Mouse (Mus musculus) liver, embryonic 16.5 days (tissue): ENCODE measurements around the gene Rsph4a. TPM values are rescaled to one million over a fixed set of nuclear protein-coding genes. Genes with fewer than 3 reads are reported as not detected.

ENCODE experiments used
- ATAC-seq: fragments of 200-750 bp; cut with Nextera tagmentation; 2 replicates; pipeline ENCODE4 v1.8.0; 2017; ENCODE audit warnings: low read depth, mild to moderate bottlenecking, moderate number of reproducible peaks, moderate library complexity
- H3K27ac ChIP-seq: fragments of 300-500 bp; sonication (generic); 2 replicates; pipeline ENCODE4 v1.5.1; 2014; ENCODE audit warnings: mild to moderate bottlenecking, low read length
- H3K27me3 ChIP-seq: fragments of 300-500 bp; sonication (generic); 2 replicates; pipeline ENCODE4 v1.6.1; 2014; ENCODE audit warnings: low read depth, low read length, mixed read lengths; ENCODE audit not compliant: control insufficient read depth, insufficient read depth
- H3K36me3 ChIP-seq: fragments of 300-500 bp; sonication (generic); 2 replicates; pipeline ENCODE4 v1.6.1; 2014; ENCODE audit warnings: mild to moderate bottlenecking; ENCODE audit not compliant: control insufficient read depth, insufficient read depth
- H3K4me1 ChIP-seq: fragments of 300-500 bp; sonication (generic); 2 replicates; pipeline ENCODE4 v1.6.1; 2014; ENCODE audit warnings: low read depth, low read length, mixed read lengths; ENCODE audit not compliant: control insufficient read depth
- H3K4me2 ChIP-seq: fragments of 300-500 bp; sonication (generic); 2 replicates; pipeline ENCODE4 v1.6.1; 2014; ENCODE audit warnings: low read depth, low read length, mixed read lengths
- H3K4me3 ChIP-seq: fragments of 300-500 bp; sonication (generic); 2 replicates; pipeline ENCODE4 v1.5.1; 2014; ENCODE audit warnings: low read depth, mild to moderate bottlenecking, low read length
- H3K9ac ChIP-seq: fragments of 300-500 bp; sonication (generic); 2 replicates; pipeline ENCODE4 v1.6.1; 2014; ENCODE audit warnings: low read depth, low read length
- H3K9me3 ChIP-seq: fragments of 300-500 bp; sonication (generic); replicated peaks from 2 replicates; pipeline ENCODE4 v1.6.1; 2016; ENCODE audit warnings: low read length; ENCODE audit not compliant: control insufficient read depth
- WGBS: fragments of 180-500 bp; shearing (Covaris S2); extraction: QIAGEN DNeasy Blood & Tissue Kit; methylation state at CpG from one replicate; pipeline ENCODE4 v1.1.7; 2014; ENCODE audit not compliant: insufficient replicate concordance; 5-methylcytosine and 5-hydroxymethylcytosine counted together
- polyA plus RNA-seq: library from polyadenylated mRNA; unstranded; fragments of >200 nt; fragmentation: Nextera tagmentation; extraction: Ambion mirVana; gene quantifications from 2 replicates; pipeline ENCODE4 v1.2.1, GENCODE M21; 2015

The Rsph4a gene
- polyA plus RNA-seq, 1 experiment from 2014 or later = 0.06 TPM

GRCm38 (mm10) chr10:33945390-33945789 lies 40.5 kb downstream of the Rsph4a start:
- Histone ChIP-seq H3K27ac (no peak overlapping the region), H3K9ac (no peak overlapping the region), H3K4me1 (peaks cover 5% of the 10 kb centered on the region; the same call in 1 of the 2 replicates), H3K9me3 (no peaks in the 10 kb centered on the region), H3K36me3 (peaks cover 19% of the 10 kb centered on the region), H3K4me3 (no peak overlapping the region), H3K27me3 (no peaks in the 10 kb centered on the region), H3K4me2 (no peak overlapping the region)
- 75% methylated on average over 3 of the region's 3 CpGs for WGBS
- ATAC-seq = peak; percentile 21; the same call in 1 of the 2 replicates

DNA sequence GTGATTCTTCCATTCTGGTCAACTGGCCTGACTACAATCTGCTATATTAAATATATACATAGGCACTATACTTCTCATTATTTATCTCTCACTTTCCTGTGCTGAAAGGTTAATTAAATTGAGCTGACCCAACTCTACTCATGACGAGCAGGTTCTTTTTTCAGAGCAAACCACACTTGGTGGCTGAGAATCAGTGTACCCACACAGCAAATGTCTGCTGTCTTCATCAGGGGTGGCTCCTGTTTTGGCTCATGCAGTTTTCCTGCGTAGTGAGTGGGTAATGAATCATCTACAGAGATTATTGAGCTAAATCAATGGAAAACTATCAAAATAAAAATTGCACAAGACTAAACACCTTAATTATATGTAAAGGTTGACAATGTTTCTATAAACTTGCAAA lies 41.4 kb downstream of the Rsph4a start:
- no peaks in the 10 kb centered on the region for H3K9me3 ChIP-seq
- ATAC-seq = no peak
- H3K4me2 ChIP-seq = no peak overlapping the region
- peaks cover 19% of the 10 kb centered on the region for H3K36me3 ChIP-seq
- H3K27ac ChIP-seq = no peak overlapping the region
- peaks cover 5% of the 10 kb centered on the region; the same call in 1 of the 2 replicates for H3K4me1 ChIP-seq
- 62% methylated on average over 2 of the region's 2 CpGs for WGBS
- H3K4me3 ChIP-seq = no peak overlapping the region
- H3K9ac ChIP-seq = no peak overlapping the region
- no peaks in the 10 kb centered on the region for H3K27me3 ChIP-seq

- Histone ChIP-seq H3K9ac (peak within 1 kb of the TSS; percentile 93), H3K4me1 (peaks cover 5% of the 10 kb centered on the region; the same call in 1 of the 2 replicates), H3K9me3 (no peaks in the 10 kb centered on the region), H3K27ac (peak within 1 kb of the TSS; percentile 88), H3K36me3 (peaks cover 7% of the 10 kb centered on the region; the same call in 1 of the 2 replicates), H3K4me2 (peak within 1 kb of the TSS; percentile 72), H3K4me3 (peak within 1 kb of the TSS; percentile 89), H3K27me3 (no peaks in the 10 kb centered on the region)
- 2% methylated on average over 42 of the region's 42 CpGs for WGBS
- peak; percentile 96 for ATAC-seq
Measured at GRCm38 (mm10) chr10:33950803-33951583, 46.1 kb downstream of the Rsph4a start, which contains the start of gene Zup1. Zup1 (minus strand) TSS chr10:33951269.

DNA sequence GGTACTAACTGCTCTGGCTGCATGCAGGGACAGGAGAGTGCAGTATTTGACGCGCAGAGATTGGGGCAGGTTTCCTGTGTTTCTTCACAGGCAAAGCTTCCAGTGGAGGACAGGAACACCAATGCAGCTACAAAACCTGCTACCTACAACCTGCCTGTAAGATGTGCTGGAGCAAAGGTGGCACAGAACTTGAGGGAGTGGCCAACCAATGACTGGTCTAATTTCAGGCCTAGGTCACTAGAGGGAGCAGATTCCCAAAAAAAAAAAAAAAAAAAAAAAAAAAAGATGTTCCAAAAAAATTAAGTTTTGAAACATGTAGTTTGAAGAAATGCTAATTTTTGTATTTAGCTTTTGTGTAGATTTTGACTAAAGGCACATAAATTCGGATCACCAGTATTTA lies 47.6 kb downstream of the Rsph4a start:
- peaks cover 7% of the 10 kb centered on the region; the same call in 1 of the 2 replicates for H3K36me3 ChIP-seq
- H3K27ac ChIP-seq = no peak overlapping the region
- no peaks in the 10 kb centered on the region for H3K9me3 ChIP-seq
- no peak overlapping the region for H3K9ac ChIP-seq
- H3K4me1 ChIP-seq = peaks cover 5% of the 10 kb centered on the region; the same call in 1 of the 2 replicates
- no peak overlapping the region for H3K4me2 ChIP-seq
- H3K27me3 ChIP-seq = no peaks in the 10 kb centered on the region
- ATAC-seq = no peak
- H3K4me3 ChIP-seq = no peak overlapping the region
- 62% methylated on average over 3 of the region's 3 CpGs for WGBS

Other genes with a start within 250 kb of the Rsph4a start
- not detected in 2 replicates for gene Sult3a2, start 118.4 kb upstream of the Rsph4a start, polyA plus RNA-seq
- gene Sult3a1, start 47.4 kb upstream of the Rsph4a start, polyA plus RNA-seq = not detected in 2 replicates
- 7.1 and 7.9 TPM in 2 replicates for gene Zup1, start 46.2 kb downstream of the Rsph4a start, polyA plus RNA-seq
- 29.9 and 34.4 TPM in 2 replicates for gene Rwdd1, start 114.5 kb downstream of the Rsph4a start, polyA plus RNA-seq
- not detected in 2 replicates for gene Trappc3l, start 132.5 kb downstream of the Rsph4a start, polyA plus RNA-seq
- gene Calhm4, start 139.2 kb downstream of the Rsph4a start, polyA plus RNA-seq = not detected in 2 replicates
- gene Calhm5, start 191.4 kb downstream of the Rsph4a start, polyA plus RNA-seq = 0.02 and 0.05 TPM in 2 replicates
- 1.8 and 2.4 TPM in 2 replicates for gene Calhm6, start 222.9 kb downstream of the Rsph4a start, polyA plus RNA-seq